Mouse (Mus musculus) heart, postnatal 0 days (tissue): ENCODE results near the gene Mgat4d.

Experiments used
- CTCF ChIP-seq: IDR thresholded peaks from 2 replicates; pipeline ENCODE4 v1.5.1; 2016; ENCODE audit warnings: antibody characterized with exemption, control low read depth, low read depth
- EP300 ChIP-seq: IDR thresholded peaks from 2 replicates; pipeline ENCODE4 v1.6.1; 2016; ENCODE audit warnings: antibody characterized with exemption, low read depth

- peak; percentile 19; the same call in 1 of the 2 replicates for TF ChIP-seq CTCF
- no peak for TF ChIP-seq EP300
Observed at GRCm38 (mm10) chr8:83300135-83300534, 48.1 kb upstream of the Mgat4d start.
